Mouse (Mus musculus) myocyte (in vitro differentiated cells): ENCODE data around the gene Bri3. TPM values are rescaled to one million over a fixed set of nuclear protein-coding genes. Genes with fewer than 3 reads are reported as not detected.

Experiments used
- H3K27me3 ChIP-seq: one replicate; pipeline ENCODE4 v1.6.1; 2011; ENCODE audit not compliant: control insufficient read depth, insufficient read depth, insufficient read length
- H3K36me3 ChIP-seq: one replicate; pipeline ENCODE4 v1.6.1; 2011; ENCODE audit not compliant: control insufficient read depth, insufficient read depth
- H3K4me2 ChIP-seq: one replicate; pipeline ENCODE4 v1.6.1; 2011; ENCODE audit warnings: low read depth, control low read depth
- H3K4me3 ChIP-seq: one replicate; pipeline ENCODE4 v1.5.1; 2011; ENCODE audit warnings: mild to moderate bottlenecking, control low read depth, moderate library complexity
- H3K79me2 ChIP-seq: one replicate; pipeline ENCODE4 v1.6.1; 2011; ENCODE audit not compliant: control insufficient read depth, insufficient read depth
- H3ac ChIP-seq: one replicate; pipeline ENCODE4 v1.6.1; 2011; ENCODE audit not compliant: control insufficient read depth, insufficient read length
- CEBPB ChIP-seq: IDR thresholded peaks from 2 replicates; pipeline ENCODE4 v1.6.1; 2011; ENCODE audit warnings: mild to moderate bottlenecking, moderate library complexity; ENCODE audit not compliant: poor library complexity, insufficient read depth, severe bottlenecking
- E2F4 ChIP-seq: IDR thresholded peaks from one replicate; pipeline ENCODE4 v1.6.1; 2011; ENCODE audit warnings: mild to moderate bottlenecking, control low read depth, moderate library complexity; ENCODE audit not compliant: insufficient read depth
- MAX ChIP-seq: IDR thresholded peaks from one replicate; pipeline ENCODE4 v1.6.1; 2011; ENCODE audit warnings: low read depth, mild to moderate bottlenecking, control low read depth
- MYOD1 ChIP-seq, 3 experiments: IDR thresholded peaks; one replicate each; pipeline ENCODE4 v1.6.1; 2011; ENCODE audit warnings: control low read depth in 2 of 3, low read depth in 2 of 3, mild to moderate bottlenecking in 2 of 3, moderate library complexity in 1 of 3; ENCODE audit not compliant: insufficient read length in 2 of 3, control insufficient read depth in 1 of 3
- MYOG ChIP-seq, 3 experiments: IDR thresholded peaks; one replicate each; pipeline ENCODE4 v1.6.1; 2011; ENCODE audit warnings: control low read depth in 2 of 3, low read depth in 2 of 3, mild to moderate bottlenecking in 2 of 3; ENCODE audit not compliant: insufficient read length in 2 of 3, control insufficient read depth in 1 of 3, insufficient read depth in 1 of 3
- POLR2A ChIP-seq: IDR thresholded peaks from one replicate; pipeline ENCODE4 v1.6.1; 2011; ENCODE audit warnings: low read depth, mild to moderate bottlenecking, control low read depth, moderate library complexity; ENCODE audit not compliant: insufficient read length
- POLR2AphosphoS2 ChIP-seq: IDR thresholded peaks from one replicate; pipeline ENCODE4 v1.6.1; 2011; ENCODE audit warnings: low read depth, control low read depth; ENCODE audit not compliant: insufficient read length
- REST ChIP-seq: IDR thresholded peaks from one replicate; pipeline ENCODE4 v1.6.1; 2011; ENCODE audit warnings: mild to moderate bottlenecking, control low read depth, moderate library complexity; ENCODE audit not compliant: insufficient read depth, insufficient read length
- SRF ChIP-seq: IDR thresholded peaks from one replicate; pipeline ENCODE4 v1.6.1; 2011; ENCODE audit warnings: low read depth; ENCODE audit not compliant: control insufficient read depth, insufficient read length
- TCF12 ChIP-seq: IDR thresholded peaks from one replicate; pipeline ENCODE4 v1.6.1; 2011; ENCODE audit warnings: mild to moderate bottlenecking, control low read depth; ENCODE audit not compliant: poor library complexity, insufficient read depth, severe bottlenecking
- TCF3 ChIP-seq: IDR thresholded peaks from one replicate; pipeline ENCODE4 v1.6.1; 2011; ENCODE audit warnings: low read depth, control low read depth; ENCODE audit not compliant: insufficient read length
- USF1 ChIP-seq: IDR thresholded peaks from one replicate; pipeline ENCODE4 v1.6.1; 2011; ENCODE audit warnings: low read depth, mild to moderate bottlenecking, control low read depth, moderate library complexity
- polyA plus RNA-seq: library from polyadenylated mRNA; unstranded; fragments of >200 nt; fragmentation: generic; extraction: Trizol; gene quantifications from one replicate; pipeline ENCODE4 v1.2.1, GENCODE M21; 2012; ENCODE audit warnings: missing spikeins

Bri3 gene
- polyA plus RNA-seq, 1 experiment, result 153 TPM

DNA sequence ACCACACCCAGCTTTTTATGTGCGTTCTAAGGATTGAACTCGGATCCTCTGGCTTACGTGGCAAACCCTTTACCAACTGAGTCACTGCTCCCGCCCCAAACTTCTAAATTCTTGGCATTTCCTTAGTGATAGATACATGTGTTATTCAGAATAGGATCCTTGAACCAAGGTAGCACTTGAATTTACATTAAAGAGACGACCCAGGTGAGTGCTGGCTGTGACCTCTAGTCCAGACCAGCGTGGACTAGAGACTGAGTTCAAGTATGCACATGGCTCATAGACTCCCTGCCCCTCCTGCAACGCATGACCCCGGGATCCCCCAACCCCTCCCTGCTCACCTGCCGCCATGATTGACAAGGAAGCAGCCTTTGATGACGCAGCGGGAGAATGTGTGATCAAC, 162.0 kb downstream of the Bri3 start:
- no peaks in the 10 kb centered on the region for H3K79me2 ChIP-seq
- TF ChIP-seq REST (no peak), E2F4 (no peak), MAX (no peak), TCF3 (no peak), POLR2AphosphoS2 (no peak), USF1 (no peak), MYOG (IDR thresholded peaks at IDR 0.05; ENCODE audit: control insufficient read depth in 1 of 3, insufficient read depth in 1 of 3, insufficient read length in 2 of 3, low read depth in 2 of 3) (no peak), TCF12 (no peak), MYOD1 (IDR thresholded peaks at IDR 0.05; ENCODE audit: control insufficient read depth in 1 of 3, insufficient read length in 2 of 3, low read depth in 2 of 3) (no peak)
- H3ac ChIP-seq, result no peak overlapping the region
- no peak overlapping the region for H3K4me2 ChIP-seq
- H3K36me3 ChIP-seq, result no peaks in the 10 kb centered on the region
- no peak overlapping the region for H3K4me3 ChIP-seq
- H3K27me3 ChIP-seq, result peaks cover 6% of the 10 kb centered on the region

DNA sequence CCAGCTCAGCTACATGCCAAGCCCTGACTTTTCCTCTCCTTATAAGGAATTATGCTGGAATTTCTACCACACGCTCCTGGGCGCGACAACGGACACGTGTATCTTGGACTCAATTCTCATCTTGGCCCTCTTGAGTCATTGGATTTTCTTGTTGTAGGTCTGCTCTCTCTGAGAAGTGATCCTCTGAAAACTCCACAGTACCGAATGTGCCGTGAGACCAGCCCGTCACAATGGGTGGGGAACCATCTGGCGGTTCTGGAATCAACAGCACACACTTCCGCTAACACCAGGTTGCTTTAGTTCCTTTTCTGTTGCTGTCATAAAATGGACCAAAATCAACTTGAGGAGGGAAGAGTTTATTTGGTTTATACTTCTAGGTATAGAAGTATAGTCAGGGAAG, 166.4 kb downstream of the Bri3 start:
- TF ChIP-seq TCF12, result no peak
- no peak for TF ChIP-seq REST
- no peak for TF ChIP-seq SRF
- TF ChIP-seq TCF3, result no peak
- TF ChIP-seq E2F4, result no peak
- TF ChIP-seq CEBPB, result no peak
- no peak for TF ChIP-seq POLR2A
- TF ChIP-seq USF1, result no peak
- no peak for TF ChIP-seq MYOG (IDR thresholded peaks at IDR 0.05; ENCODE audit: control insufficient read depth in 1 of 3, insufficient read depth in 1 of 3, insufficient read length in 2 of 3, low read depth in 2 of 3)
- TF ChIP-seq MAX, result no peak
- no peak for TF ChIP-seq POLR2AphosphoS2
- no peak for TF ChIP-seq MYOD1 (IDR thresholded peaks at IDR 0.05; ENCODE audit: control insufficient read depth in 1 of 3, insufficient read length in 2 of 3, low read depth in 2 of 3)
- H3K27me3 ChIP-seq, result no peaks in the 10 kb centered on the region
- H3K4me3 ChIP-seq, result no peak overlapping the region
- H3K4me2 ChIP-seq, result no peak overlapping the region
- no peak overlapping the region for H3ac ChIP-seq
- no peaks in the 10 kb centered on the region for H3K36me3 ChIP-seq
- no peaks in the 10 kb centered on the region for H3K79me2 ChIP-seq

DNA sequence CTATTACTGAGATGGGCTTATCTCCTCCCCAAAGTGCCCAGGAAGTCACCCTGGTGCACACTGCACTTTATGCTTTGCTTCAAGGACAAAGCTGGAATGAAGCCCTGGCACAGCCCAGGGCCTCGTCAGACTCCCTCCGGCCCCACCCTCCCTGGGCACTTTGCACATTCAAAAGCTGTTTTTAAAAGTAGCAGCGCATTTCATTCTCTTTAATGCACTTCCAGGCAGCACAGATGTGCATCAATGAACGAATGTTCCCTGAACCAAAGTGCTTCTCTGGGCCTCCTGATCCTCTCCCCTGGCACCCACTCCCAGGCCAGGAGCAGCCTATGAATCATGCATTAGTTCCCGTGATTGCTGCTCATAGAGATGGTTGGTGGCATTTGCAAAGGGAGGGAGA, 167.5 kb downstream of the Bri3 start:
- Histone ChIP-seq H3K79me2 (no peaks in the 10 kb centered on the region), H3K27me3 (no peaks in the 10 kb centered on the region), H3ac (no peak overlapping the region), H3K36me3 (no peaks in the 10 kb centered on the region), H3K4me2 (no peak overlapping the region), H3K4me3 (no peak overlapping the region)
- TF ChIP-seq E2F4, result no peak
- TF ChIP-seq SRF, result no peak
- TF ChIP-seq MYOD1 (IDR thresholded peaks at IDR 0.05; ENCODE audit: control insufficient read depth in 1 of 3, insufficient read length in 2 of 3, low read depth in 2 of 3), result no peak
- no peak for TF ChIP-seq REST
- no peak for TF ChIP-seq CEBPB
- TF ChIP-seq POLR2AphosphoS2, result no peak
- no peak for TF ChIP-seq TCF12
- no peak for TF ChIP-seq TCF3
- no peak for TF ChIP-seq MYOG (IDR thresholded peaks at IDR 0.05; ENCODE audit: control insufficient read depth in 1 of 3, insufficient read depth in 1 of 3, insufficient read length in 2 of 3, low read depth in 2 of 3)
- no peak for TF ChIP-seq USF1
- TF ChIP-seq MAX, result no peak
- no peak for TF ChIP-seq POLR2A

DNA sequence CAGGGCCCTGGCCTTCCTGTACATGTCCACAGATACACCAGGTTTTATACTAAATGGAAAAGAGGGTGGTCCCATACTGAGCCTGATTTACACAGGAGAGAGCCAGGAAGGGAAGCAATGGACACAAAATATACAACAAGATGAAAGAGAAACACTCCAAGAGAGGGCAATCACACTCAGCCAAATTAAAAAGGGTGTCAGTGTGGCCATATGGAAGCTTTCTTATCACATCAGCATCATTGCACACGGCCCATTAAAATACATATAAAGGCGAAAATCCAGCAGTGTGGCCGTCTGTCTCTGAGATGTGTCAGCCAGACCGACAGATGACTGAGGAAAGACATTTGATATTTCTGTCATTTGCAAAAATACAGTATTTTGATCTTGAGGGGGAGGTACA, 168.5 kb downstream of the Bri3 start:
- Histone ChIP-seq H3K27me3 (no peaks in the 10 kb centered on the region), H3ac (no peak overlapping the region), H3K4me3 (no peak overlapping the region), H3K79me2 (no peaks in the 10 kb centered on the region), H3K4me2 (no peak overlapping the region), H3K36me3 (no peaks in the 10 kb centered on the region)
- no peak for TF ChIP-seq POLR2AphosphoS2
- no peak for TF ChIP-seq REST
- no peak for TF ChIP-seq POLR2A
- no peak for TF ChIP-seq MYOD1 (IDR thresholded peaks at IDR 0.05; ENCODE audit: control insufficient read depth in 1 of 3, insufficient read length in 2 of 3, low read depth in 2 of 3)
- TF ChIP-seq SRF, result no peak
- no peak for TF ChIP-seq TCF3
- no peak for TF ChIP-seq E2F4
- TF ChIP-seq MAX, result no peak
- TF ChIP-seq MYOG (IDR thresholded peaks at IDR 0.05; ENCODE audit: control insufficient read depth in 1 of 3, insufficient read depth in 1 of 3, insufficient read length in 2 of 3, low read depth in 2 of 3), result no peak
- TF ChIP-seq CEBPB, result no peak
- TF ChIP-seq USF1, result no peak
- no peak for TF ChIP-seq TCF12

DNA sequence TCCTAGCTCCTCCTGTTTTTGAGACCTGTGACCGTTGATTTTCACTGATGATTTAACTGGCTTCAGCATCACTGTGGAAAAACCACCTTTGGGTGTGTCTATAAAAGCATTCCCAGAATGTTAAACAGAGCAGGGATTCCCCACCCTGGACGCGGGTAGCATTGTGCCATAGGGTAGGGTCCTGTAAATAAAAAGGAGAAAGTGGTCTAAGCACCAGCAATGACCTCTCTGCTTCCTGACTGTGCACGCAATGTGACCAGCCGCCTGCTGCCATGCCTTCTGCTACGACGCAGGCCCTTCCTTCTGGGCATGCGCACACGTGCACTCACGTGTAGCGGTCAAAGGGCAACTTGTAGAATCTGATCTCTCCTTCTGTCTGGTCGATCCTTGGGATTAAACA, 174.2 kb downstream of the Bri3 start:
- no peak overlapping the region for H3K4me3 ChIP-seq
- H3K27me3 ChIP-seq, result peaks cover 13% of the 10 kb centered on the region
- no peak overlapping the region for H3K4me2 ChIP-seq
- H3K79me2 ChIP-seq, result no peaks in the 10 kb centered on the region
- no peaks in the 10 kb centered on the region for H3K36me3 ChIP-seq
- TF ChIP-seq POLR2AphosphoS2, result no peak
- TF ChIP-seq USF1, result no peak
- no peak for TF ChIP-seq MYOD1 (IDR thresholded peaks at IDR 0.05; ENCODE audit: control insufficient read depth in 1 of 3, insufficient read length in 2 of 3, low read depth in 2 of 3)
- no peak for TF ChIP-seq TCF3
- no peak for TF ChIP-seq CEBPB
- TF ChIP-seq SRF, result no peak
- TF ChIP-seq E2F4, result no peak
- no peak for TF ChIP-seq MAX
- no peak overlapping the region for H3ac ChIP-seq
